Mouse (Mus musculus): Measurements from ENCODE around the gene Gm3776. TPM values are rescaled to one million over a fixed set of nuclear protein-coding genes. Genes with fewer than 3 reads are reported as not detected.
"Not testable (repeated sequence)": the region's sequence is repeated elsewhere in the genome, so short reads cannot be mapped to it uniquely, and the experiment has no call there.

Gene Gm3776
- polyA plus RNA-seq, 1 experiment from 2014 or later = 0.21 TPM

DNA sequence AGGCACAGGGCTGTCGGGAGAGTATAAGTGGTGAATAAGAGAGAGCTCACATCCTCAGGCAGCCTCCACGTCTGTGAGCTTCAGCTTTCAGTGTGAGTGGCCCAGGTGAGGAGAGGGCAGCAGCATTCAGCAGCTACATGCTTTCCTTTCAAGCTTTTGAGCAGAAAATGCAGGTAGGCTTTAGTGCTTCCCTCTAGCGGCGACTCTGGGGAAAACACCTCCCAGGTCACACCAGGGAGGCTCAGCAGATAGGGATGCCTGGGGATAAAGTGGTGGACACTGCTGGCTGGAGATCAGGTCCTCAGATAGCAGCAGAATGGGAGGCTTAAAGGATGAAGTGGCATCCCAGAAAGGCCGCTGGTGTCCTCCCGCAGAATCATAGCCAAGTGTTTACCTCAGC lies 39.2 kb downstream of the Gm3776 start:
- WGBS = 14% methylated on average over 6 of the region's 6 CpGs
- H3K27me3 ChIP-seq; H3K9me3 ChIP-seq (replicated peaks); H3K4me2 ChIP-seq; H3K4me1 ChIP-seq; H3K9ac ChIP-seq; H3K36me3 ChIP-seq; H3K4me3 ChIP-seq (replicated peaks); ATAC-seq (replicated peaks; ENCODE audit: low FRiP score); H3K27ac ChIP-seq: not testable (repeated sequence)

DNA sequence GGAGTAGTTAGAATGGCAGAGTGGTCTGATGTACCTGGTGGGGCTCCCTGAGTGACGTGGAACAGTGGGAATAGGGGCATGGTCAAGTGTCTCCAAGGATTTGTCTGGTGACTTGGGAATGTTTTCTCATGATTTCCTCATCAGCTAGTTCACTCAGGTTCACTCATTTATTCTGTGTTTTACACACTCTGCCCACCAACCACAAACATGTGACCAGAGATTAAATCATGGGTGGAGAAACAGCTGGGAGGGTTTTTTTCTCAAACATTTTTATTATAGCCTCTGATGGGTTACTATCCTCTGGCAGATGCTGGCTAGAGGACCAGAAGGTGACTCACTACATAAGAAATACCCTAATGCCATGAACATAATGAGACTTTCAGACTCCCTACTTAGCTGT lies 41.3 kb downstream of the Gm3776 start:
- Histone ChIP-seq H3K4me2 (no peak overlapping the region), H3K4me1 (no peaks in the 10 kb centered on the region), H3K9ac (no peak overlapping the region), H3K27ac (no peak overlapping the region), H3K27me3 (no peaks in the 10 kb centered on the region), H3K4me3 (replicated peaks) (no peak overlapping the region), H3K9me3 (replicated peaks) (no peaks in the 10 kb centered on the region), H3K36me3 (no peaks in the 10 kb centered on the region)
- ATAC-seq (replicated peaks; ENCODE audit: low FRiP score) = no peak
- 86% methylated on average over 1 of the region's 1 CpGs for WGBS

GRCm38 (mm10) chr9:78299143-78299542 lies 42.2 kb downstream of the Gm3776 start:
- not testable (repeated sequence) for H3K36me3 ChIP-seq; H3K4me3 ChIP-seq (replicated peaks); ATAC-seq (replicated peaks; ENCODE audit: low FRiP score); H3K27ac ChIP-seq; H3K4me1 ChIP-seq; H3K9ac ChIP-seq; H3K27me3 ChIP-seq; H3K9me3 ChIP-seq (replicated peaks); H3K4me2 ChIP-seq
- 52% methylated on average over 1 of the region's 1 CpGs for WGBS

GRCm38 (mm10) chr9:78308122-78308521 lies 51.2 kb downstream of the Gm3776 start:
- not testable (repeated sequence) for H3K9ac ChIP-seq; H3K4me2 ChIP-seq; ATAC-seq (replicated peaks; ENCODE audit: low FRiP score); H3K4me3 ChIP-seq (replicated peaks); H3K27ac ChIP-seq; H3K36me3 ChIP-seq; H3K27me3 ChIP-seq; H3K4me1 ChIP-seq; H3K9me3 ChIP-seq (replicated peaks)
- WGBS = 87% methylated on average over 3 of the region's 3 CpGs

DNA sequence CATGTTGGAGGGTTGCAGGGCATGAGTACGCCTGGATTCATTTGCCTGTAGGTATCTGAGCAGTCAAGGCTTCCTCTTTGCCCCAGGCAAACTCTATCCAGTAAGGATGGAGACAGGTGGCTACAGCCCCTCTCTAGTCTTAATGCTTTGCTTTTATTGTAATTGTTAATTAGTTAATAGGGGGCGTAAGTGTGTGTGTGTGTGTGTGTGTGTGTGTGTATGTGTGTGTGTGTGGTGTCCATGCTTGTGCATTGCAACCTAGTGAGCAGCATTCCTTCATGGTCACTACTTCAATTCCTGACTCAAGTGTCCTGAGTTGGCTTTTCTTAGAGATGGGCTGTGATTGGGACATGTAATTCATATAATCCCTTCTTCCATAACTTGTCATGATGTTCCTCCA lies 57.8 kb downstream of the Gm3776 start, which contains the start of gene Omt2a:
Gene Omt2a, minus strand, starts transcription at position 101 of the 400 bp plus-strand sequence.
- no peaks in the 10 kb centered on the region for H3K36me3 ChIP-seq
- WGBS = 84% methylated on average over 2 of the region's 2 CpGs
- H3K9ac ChIP-seq = no peak within 1 kb of the TSS
- no peaks in the 10 kb centered on the region for H3K27me3 ChIP-seq
- no peaks in the 10 kb centered on the region for H3K9me3 ChIP-seq (replicated peaks)
- H3K27ac ChIP-seq = no peak within 1 kb of the TSS
- H3K4me3 ChIP-seq (replicated peaks) = no peak within 1 kb of the TSS
- no peaks in the 10 kb centered on the region for H3K4me1 ChIP-seq
- no peak for ATAC-seq (replicated peaks; ENCODE audit: low FRiP score)
- H3K4me2 ChIP-seq = no peak within 1 kb of the TSS

Other genes with a start within 250 kb of the Gm3776 start
- gene Gcm1, start 205.2 kb upstream of the Gm3776 start, polyA plus RNA-seq (2015; fragmentation: Nextera tagmentation; extraction: Ambion mirVana) = 0.55 and 1.2 TPM in 2 replicates
- 38.4 and 40.1 TPM in 2 replicates for gene Fbxo9, start 148.1 kb upstream of the Gm3776 start, polyA plus RNA-seq (2015; fragmentation: Nextera tagmentation; extraction: Ambion mirVana)
- gene Ick, start 147.9 kb upstream of the Gm3776 start, polyA plus RNA-seq (2015; fragmentation: Nextera tagmentation; extraction: Ambion mirVana) = 24.2 and 25.0 TPM in 2 replicates
- gene Gsta4, start 74.4 kb upstream of the Gm3776 start, polyA plus RNA-seq (2015; fragmentation: Nextera tagmentation; extraction: Ambion mirVana) = 109 and 115 TPM in 2 replicates
- gene Gsta1, start 26.5 kb upstream of the Gm3776 start, polyA plus RNA-seq (2015; fragmentation: Nextera tagmentation; extraction: Ambion mirVana) = 0.27 and 1.3 TPM in 2 replicates
- 13.8 and 18.2 TPM in 2 replicates for gene Gm10639, start 32.8 kb downstream of the Gm3776 start, polyA plus RNA-seq (2015; fragmentation: Nextera tagmentation; extraction: Ambion mirVana)
- gene Omt2a, start 57.7 kb downstream of the Gm3776 start, polyA plus RNA-seq (2015; fragmentation: Nextera tagmentation; extraction: Ambion mirVana) = not detected in 2 replicates
- gene Omt2b, start 70.5 kb downstream of the Gm3776 start, polyA plus RNA-seq (2015; fragmentation: Nextera tagmentation; extraction: Ambion mirVana) = not detected in 2 replicates
- 41.3 and 45.0 TPM in 2 replicates for gene Gsta2, start 98.7 kb downstream of the Gm3776 start, polyA plus RNA-seq (2015; fragmentation: Nextera tagmentation; extraction: Ambion mirVana)
- not detected in 2 replicates for gene Dppa5a, start 111.0 kb downstream of the Gm3776 start, polyA plus RNA-seq (2015; fragmentation: Nextera tagmentation; extraction: Ambion mirVana)
- gene Ooep, start 121.6 kb downstream of the Gm3776 start, polyA plus RNA-seq (2015; fragmentation: Nextera tagmentation; extraction: Ambion mirVana) = 1.3 and 1.9 TPM in 2 replicates
- 0.22 and 0.31 TPM in 2 replicates for gene Ddx43, start 138.6 kb downstream of the Gm3776 start, polyA plus RNA-seq (2015; fragmentation: Nextera tagmentation; extraction: Ambion mirVana)
- gene Cgas, start 186.1 kb downstream of the Gm3776 start, polyA plus RNA-seq (2015; fragmentation: Nextera tagmentation; extraction: Ambion mirVana) = 2.1 and 2.8 TPM in 2 replicates
- 26.7 and 27.9 TPM in 2 replicates for gene Mto1, start 191.1 kb downstream of the Gm3776 start, polyA plus RNA-seq (2015; fragmentation: Nextera tagmentation; extraction: Ambion mirVana)
- 0.55 and 1.4 TPM in 2 replicates for gene Gm17324, start 191.7 kb downstream of the Gm3776 start, polyA plus RNA-seq (2015; fragmentation: Nextera tagmentation; extraction: Ambion mirVana)
- 4,779 and 4,974 TPM in 2 replicates for gene Eef1a1, start 232.0 kb downstream of the Gm3776 start, polyA plus RNA-seq (2015; fragmentation: Nextera tagmentation; extraction: Ambion mirVana)

Measured in kidney, embryonic 15.5 days (tissue).